Mouse (Mus musculus): ENCODE measurements at regions not wholly inside any gene's neighbourhood (a gene's known extent, or its start where the extent isn't known, plus 50 kb on each side); places are given as distances from the start of the nearest gene placed in this dataset.

DNA sequence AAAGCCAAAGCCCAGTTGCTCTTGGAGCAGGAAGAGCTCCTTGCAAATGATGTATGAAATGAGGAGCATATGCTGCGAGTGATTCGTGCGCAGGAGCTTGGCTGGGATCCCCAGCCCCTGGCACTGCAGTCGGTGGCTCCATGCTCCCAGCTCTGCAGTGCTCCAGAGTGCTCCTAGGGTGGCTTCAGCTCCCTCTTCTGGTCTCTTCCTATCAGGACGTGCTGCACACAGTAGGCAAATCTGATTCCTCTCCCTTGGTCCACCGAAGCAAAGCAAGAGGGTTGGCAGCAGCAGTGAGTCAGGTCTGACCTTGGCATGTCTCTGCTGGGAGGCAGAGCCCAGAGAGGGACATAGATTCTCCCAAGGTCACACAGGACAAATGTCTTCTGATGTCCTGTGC, 130.3 kb upstream of the Zc3h12a start:
- WGBS: 58% methylated on average over 6 of the region's 6 CpGs
- no peaks in the 10 kb centered on the region for H3K9me3 ChIP-seq (replicated peaks)
- no peak overlapping the region for H3K4me2 ChIP-seq (replicated peaks)
- H3K9ac ChIP-seq: no peak overlapping the region
- no peak for ATAC-seq (ENCODE audit: low FRiP score)
- no peaks in the 10 kb centered on the region for H3K36me3 ChIP-seq
- H3K27ac ChIP-seq: no peak overlapping the region
- H3K27me3 ChIP-seq: peaks cover 5% of the 10 kb centered on the region; the same call in 1 of the 2 replicates
- H3K4me3 ChIP-seq: no peak overlapping the region
- peaks cover 12% of the 10 kb centered on the region for H3K4me1 ChIP-seq

GRCm38 (mm10) chr4:125253161-125253560, 125.5 kb upstream of the Zc3h12a start:
- no peaks in the 10 kb centered on the region for H3K9me3 ChIP-seq (replicated peaks)
- 95% methylated on average over 3 of the region's 3 CpGs for WGBS
- 0 out of 2 replicates have a peak, but pooled peaks cover 8% of the 10 kb centered on the region for H3K4me1 ChIP-seq
- H3K4me3 ChIP-seq: no peak overlapping the region
- ATAC-seq (ENCODE audit: low FRiP score): no peak
- H3K9ac ChIP-seq: no peak overlapping the region
- no peaks in the 10 kb centered on the region; the same call in 1 of the 2 replicates for H3K27me3 ChIP-seq
- H3K27ac ChIP-seq: no peak overlapping the region
- H3K4me2 ChIP-seq (replicated peaks): no peak overlapping the region
- H3K36me3 ChIP-seq: no peaks in the 10 kb centered on the region

GRCm38 (mm10) chr4:125252228-125252627, 124.6 kb upstream of the Zc3h12a start:
- Histone ChIP-seq H3K27me3 (no peaks in the 10 kb centered on the region; the same call in 1 of the 2 replicates), H3K9me3 (replicated peaks) (no peaks in the 10 kb centered on the region), H3K4me2 (replicated peaks) (no peak overlapping the region), H3K4me3 (no peak overlapping the region), H3K27ac (no peak overlapping the region), H3K36me3 (no peaks in the 10 kb centered on the region), H3K9ac (no peak overlapping the region), H3K4me1 (0 out of 2 replicates have a peak, but pooled peaks cover 8% of the 10 kb centered on the region)
- WGBS: 75% methylated on average over 8 of the region's 8 CpGs
- ATAC-seq (ENCODE audit: low FRiP score): no peak

GRCm38 (mm10) chr4:125249061-125249460, 121.4 kb upstream of the Zc3h12a start:
- H3K27ac ChIP-seq: no peak overlapping the region
- WGBS: 54% methylated on average over 7 of the region's 7 CpGs

GRCm38 (mm10) chr4:125246171-125246570, 118.5 kb upstream of the Zc3h12a start:
- 23% methylated on average over 4 of the region's 5 CpGs for WGBS
- Histone ChIP-seq H3K4me2 (replicated peaks) (no peak overlapping the region), H3K27ac (no peak overlapping the region), H3K4me3 (no peak overlapping the region), H3K27me3 (peaks cover 5% of the 10 kb centered on the region), H3K9ac (no peak overlapping the region), H3K4me1 (peaks cover 9% of the 10 kb centered on the region), H3K9me3 (replicated peaks) (no peaks in the 10 kb centered on the region), H3K36me3 (no peaks in the 10 kb centered on the region)
- ATAC-seq (ENCODE audit: low FRiP score): no peak

More at GRCm38 (mm10) chr4:125249061-125249460, 121.4 kb upstream of the Zc3h12a start:
- Histone ChIP-seq H3K36me3 (no peaks in the 10 kb centered on the region), H3K4me2 (replicated peaks) (no peak overlapping the region), H3K9ac (no peak overlapping the region), H3K4me1 (0 out of 2 replicates have a peak, but pooled peaks cover 6% of the 10 kb centered on the region), H3K9me3 (replicated peaks) (no peaks in the 10 kb centered on the region), H3K27me3 (peaks cover 5% of the 10 kb centered on the region), H3K4me3 (no peak overlapping the region)
- no peak for ATAC-seq (ENCODE audit: low FRiP score)

DNA sequence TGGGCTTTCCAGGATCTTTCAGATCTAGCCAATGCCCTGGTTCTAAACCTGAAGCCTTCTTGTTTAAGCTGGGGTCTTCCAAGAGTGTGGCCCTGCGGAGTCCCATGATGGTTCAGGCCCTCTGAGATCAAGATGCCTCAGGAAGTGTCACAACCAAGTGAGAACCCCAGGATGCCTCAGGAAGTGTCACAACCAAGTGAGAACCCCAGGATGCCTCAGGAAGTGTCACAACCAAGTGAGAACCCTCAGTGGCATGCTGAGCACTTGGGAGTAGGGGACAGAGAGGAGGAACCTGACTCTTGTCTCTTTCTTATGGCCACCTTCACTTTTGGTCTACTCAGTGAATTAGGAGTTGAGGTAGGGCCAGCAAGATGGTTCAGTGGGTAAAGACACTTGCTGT, 114.9 kb upstream of the Zc3h12a start:
- Histone ChIP-seq H3K27ac (no peak overlapping the region; the same call in 1 of the 2 replicates), H3K4me1 (peaks cover 5% of the 10 kb centered on the region), H3K4me3 (no peak overlapping the region), H3K9ac (no peak overlapping the region), H3K27me3 (peaks cover 5% of the 10 kb centered on the region; the same call in 1 of the 2 replicates), H3K36me3 (no peaks in the 10 kb centered on the region), H3K9me3 (replicated peaks) (no peaks in the 10 kb centered on the region), H3K4me2 (replicated peaks) (no peak overlapping the region)
- WGBS: 88% methylated on average over 1 of the region's 1 CpGs
- no peak for ATAC-seq (ENCODE audit: low FRiP score)

GRCm38 (mm10) chr4:125241577-125242262, 114.1 kb upstream of the Zc3h12a start:
- Histone ChIP-seq H3K4me2 (replicated peaks) (no peak overlapping the region), H3K36me3 (no peaks in the 10 kb centered on the region), H3K27me3 (peaks cover 9% of the 10 kb centered on the region), H3K4me1 (peaks cover 5% of the 10 kb centered on the region), H3K27ac (no peak overlapping the region; the same call in 1 of the 2 replicates), H3K9me3 (replicated peaks) (no peaks in the 10 kb centered on the region), H3K9ac (no peak overlapping the region), H3K4me3 (no peak overlapping the region)
- WGBS: 25% methylated on average over 7 of the region's 7 CpGs
- ATAC-seq (ENCODE audit: low FRiP score): 0 out of 2 replicates have a peak, but pooled peaks have one; percentile 22

GRCm38 (mm10) chr4:125231711-125232260, 104.1 kb upstream of the Zc3h12a start:
- H3K4me3 ChIP-seq: no peak overlapping the region

GRCm38 (mm10) chr4:125227194-125227593, 99.6 kb upstream of the Zc3h12a start:
- Histone ChIP-seq H3K4me1 (no peaks in the 10 kb centered on the region), H3K27ac (no peak overlapping the region), H3K27me3 (peaks cover 10% of the 10 kb centered on the region; the same call in 1 of the 2 replicates), H3K9me3 (replicated peaks) (no peaks in the 10 kb centered on the region), H3K4me3 (no peak overlapping the region), H3K9ac (no peak overlapping the region), H3K4me2 (replicated peaks) (no peak overlapping the region), H3K36me3 (no peaks in the 10 kb centered on the region)
- ATAC-seq (ENCODE audit: low FRiP score): no peak
- WGBS: 92% methylated on average over 6 of the region's 6 CpGs

More at GRCm38 (mm10) chr4:125231711-125232260, 104.1 kb upstream of the Zc3h12a start:
- Histone ChIP-seq H3K4me1 (no peaks in the 10 kb centered on the region), H3K9me3 (replicated peaks) (no peaks in the 10 kb centered on the region), H3K9ac (no peak overlapping the region), H3K27ac (no peak overlapping the region), H3K36me3 (no peaks in the 10 kb centered on the region), H3K4me2 (replicated peaks) (no peak overlapping the region), H3K27me3 (peaks cover 22% of the 10 kb centered on the region)
- WGBS: 24% methylated on average over 12 of the region's 12 CpGs
- no peak for ATAC-seq (ENCODE audit: low FRiP score)

GRCm38 (mm10) chr4:125222922-125223321, 95.3 kb upstream of the Zc3h12a start:
- ATAC-seq (ENCODE audit: low FRiP score): no peak
- WGBS: 83% methylated on average over 6 of the region's 6 CpGs
- no peak overlapping the region for H3K4me2 ChIP-seq (replicated peaks)
- no peak overlapping the region for H3K9ac ChIP-seq
- no peak overlapping the region for H3K27ac ChIP-seq
- peaks cover 9% of the 10 kb centered on the region; the same call in 1 of the 2 replicates for H3K27me3 ChIP-seq
- no peaks in the 10 kb centered on the region for H3K4me1 ChIP-seq
- no peak overlapping the region for H3K4me3 ChIP-seq
- no peaks in the 10 kb centered on the region for H3K9me3 ChIP-seq (replicated peaks)
- H3K36me3 ChIP-seq: no peaks in the 10 kb centered on the region

- H3K4me2 ChIP-seq (replicated peaks): no peak overlapping the region
- H3K9ac ChIP-seq: no peak overlapping the region
- no peaks in the 10 kb centered on the region for H3K4me1 ChIP-seq
- ATAC-seq (ENCODE audit: low FRiP score): no peak
- no peak overlapping the region for H3K4me3 ChIP-seq
- peaks cover 11% of the 10 kb centered on the region for H3K9me3 ChIP-seq (replicated peaks)
- H3K27me3 ChIP-seq: peaks cover 8% of the 10 kb centered on the region; the same call in 1 of the 2 replicates
- 30% methylated on average over 7 of the region's 7 CpGs for WGBS
- no peak overlapping the region for H3K27ac ChIP-seq
- H3K36me3 ChIP-seq: no peaks in the 10 kb centered on the region
Observed at GRCm38 (mm10) chr4:125220314-125220713, 92.7 kb upstream of the Zc3h12a start.

DNA sequence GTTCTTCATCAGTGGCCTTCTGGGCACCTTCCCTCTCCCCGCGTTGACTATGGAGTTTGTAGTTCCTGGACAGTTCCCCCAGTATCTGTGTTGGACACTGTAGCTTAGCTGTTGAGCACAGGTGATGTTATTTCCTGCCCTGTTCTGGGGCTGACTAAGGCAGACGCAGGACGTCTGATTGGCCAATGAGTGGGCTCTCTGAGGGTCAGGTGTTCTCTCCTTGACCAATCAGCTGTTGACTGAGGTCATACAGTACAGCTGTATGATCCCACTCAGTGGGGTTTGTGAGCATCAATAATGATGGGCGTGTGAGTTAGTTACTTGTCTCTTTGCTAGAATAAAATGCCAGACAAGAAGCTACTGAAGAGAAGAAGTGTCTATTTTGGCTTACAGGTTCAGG, 91.6 kb upstream of the Zc3h12a start:
- Histone ChIP-seq H3K4me1 (0 out of 2 replicates have a peak, but pooled peaks cover 2% of the 10 kb centered on the region), H3K4me2 (replicated peaks) (no peak overlapping the region), H3K27me3 (peaks cover 8% of the 10 kb centered on the region; the same call in 1 of the 2 replicates), H3K27ac (no peak overlapping the region), H3K4me3 (no peak overlapping the region), H3K9me3 (replicated peaks) (peaks cover 11% of the 10 kb centered on the region), H3K9ac (no peak overlapping the region), H3K36me3 (no peaks in the 10 kb centered on the region)
- ATAC-seq (ENCODE audit: low FRiP score): no peak
- 88% methylated on average over 5 of the region's 5 CpGs for WGBS
